Mouse (Mus musculus): ENCODE measurements around the gene Aqp2.

The Aqp2 gene

GRCm38 (mm10) chr15:99631618-99632017 lies 52.8 kb downstream of the Aqp2 start:
- DNase-seq: no peak

Measured in cerebellum, adult 11 months (tissue).